Mouse (Mus musculus): ENCODE data around the gene Tex14. TPM values are rescaled to one million over a fixed set of nuclear protein-coding genes. Genes with fewer than 3 reads are reported as not detected.
"Not testable (repeated sequence)": the region's sequence is repeated elsewhere in the genome, so short reads cannot be mapped to it uniquely, and the experiment has no call there.

Gene Tex14
- total RNA-seq, 2 experiments from 2014 or later = 0.25 to 0.32 TPM

DNA sequence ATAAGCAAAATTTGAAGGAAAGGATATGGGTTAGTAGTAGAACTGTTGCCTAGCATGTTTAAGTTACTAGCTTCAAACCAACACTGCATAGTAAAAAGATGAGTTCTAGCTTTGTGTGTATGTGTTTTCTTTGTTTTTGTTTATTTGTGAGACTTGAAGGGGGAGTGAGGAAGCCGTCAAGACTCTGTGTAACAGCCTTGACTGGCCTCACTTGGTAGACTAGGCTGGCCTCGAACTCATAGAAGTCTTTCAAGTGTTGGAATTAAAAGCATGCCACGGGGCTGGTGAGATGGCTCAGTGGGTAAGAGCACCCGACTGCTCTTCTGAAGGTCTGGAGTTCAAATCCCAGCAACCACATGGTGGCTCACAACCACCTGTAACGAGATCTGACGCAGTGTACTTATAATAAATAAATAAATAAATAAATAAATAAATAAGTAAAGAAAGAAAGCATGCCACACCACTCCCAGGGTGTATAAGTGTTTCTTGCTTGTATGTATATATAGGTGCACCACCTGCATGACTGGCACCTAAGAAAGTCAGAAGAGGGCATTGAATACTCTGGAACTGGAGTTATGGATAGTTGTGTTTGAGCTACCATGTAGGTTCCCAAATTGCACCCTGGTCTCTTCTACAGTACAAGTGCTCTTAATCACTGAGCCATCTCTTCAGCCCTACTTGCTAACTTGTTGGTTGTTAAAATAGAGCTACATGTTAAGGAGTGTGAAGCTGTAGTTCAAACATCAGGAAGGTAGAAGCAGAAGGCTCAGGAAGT lies 18.9 kb downstream of the Tex14 start:
- DNase-seq (ENCODE audit: low spot score in 2 of 2) = no peak
- intact Hi-C loops (cut with DNase I) = no loop called here

DNA sequence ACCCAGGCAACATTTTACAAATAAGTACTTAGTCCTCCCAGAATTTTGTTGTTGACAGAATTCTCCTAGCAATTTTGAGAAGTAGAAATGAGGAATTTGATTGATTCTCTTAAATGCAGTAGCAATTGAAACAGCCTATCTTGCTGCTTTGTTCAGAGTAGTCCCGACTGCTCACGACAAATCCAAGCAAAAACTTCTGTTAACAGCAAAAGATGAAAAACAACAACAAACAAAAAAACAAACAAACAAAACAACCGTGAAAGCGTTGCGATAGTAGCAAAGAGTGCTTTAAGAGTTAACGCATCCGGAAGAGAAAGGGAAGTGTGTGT lies 21.2 kb downstream of the Tex14 start:
- intact Hi-C loops (cut with DNase I) = loop anchor here (2.0 to 5.0 kb wide), 2 partner anchors 17 to 46 kb away; no protein-coding TSS in a partner anchor
- DNase-seq (ENCODE audit: low spot score in 2 of 2) = no peak

DNA sequence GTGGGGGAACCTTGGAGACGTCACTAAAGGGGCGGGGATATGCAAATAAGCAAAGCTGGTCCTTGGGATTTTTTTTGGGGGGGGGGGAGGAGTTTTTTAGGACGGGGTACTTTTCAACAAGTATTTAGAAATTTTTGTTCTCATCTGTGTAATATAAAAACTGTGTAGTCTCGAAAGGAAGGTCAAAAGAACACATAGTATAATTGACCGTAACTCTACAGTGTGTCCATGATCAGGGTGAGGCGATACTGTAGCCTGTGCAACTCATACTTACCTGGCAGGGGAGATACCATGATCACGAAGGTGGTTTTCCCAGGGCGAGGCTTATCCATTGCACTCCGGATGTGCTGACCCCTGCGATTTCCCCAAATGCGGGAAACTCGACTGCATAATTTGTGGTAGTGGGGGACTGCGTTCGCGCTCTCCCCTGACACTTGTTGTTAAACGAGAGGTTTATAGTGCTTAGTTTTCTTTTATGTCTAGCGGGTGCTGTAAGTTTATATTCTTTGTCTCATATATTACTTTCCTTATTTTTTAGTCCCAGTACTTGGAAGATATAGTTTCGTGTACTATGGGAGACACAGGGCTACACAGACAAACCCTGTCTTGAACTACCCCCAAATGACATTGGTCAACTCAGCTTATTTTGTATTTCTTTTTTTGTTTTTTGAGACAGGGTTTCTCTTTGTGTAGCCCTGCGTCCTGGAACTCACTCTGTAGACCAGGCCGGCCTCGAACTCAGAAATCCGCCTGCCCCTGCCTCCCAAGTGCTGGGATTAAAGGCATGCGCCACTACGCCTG lies 21.8 kb downstream of the Tex14 start:
- peak; percentile 74 to 93 for DNase-seq (ENCODE audit: low spot score in 2 of 2)
- intact Hi-C loops (cut with DNase I) = loop anchor here (2.0 to 5.0 kb wide), 2 partner anchors 16 to 46 kb away; no protein-coding TSS in a partner anchor

DNA sequence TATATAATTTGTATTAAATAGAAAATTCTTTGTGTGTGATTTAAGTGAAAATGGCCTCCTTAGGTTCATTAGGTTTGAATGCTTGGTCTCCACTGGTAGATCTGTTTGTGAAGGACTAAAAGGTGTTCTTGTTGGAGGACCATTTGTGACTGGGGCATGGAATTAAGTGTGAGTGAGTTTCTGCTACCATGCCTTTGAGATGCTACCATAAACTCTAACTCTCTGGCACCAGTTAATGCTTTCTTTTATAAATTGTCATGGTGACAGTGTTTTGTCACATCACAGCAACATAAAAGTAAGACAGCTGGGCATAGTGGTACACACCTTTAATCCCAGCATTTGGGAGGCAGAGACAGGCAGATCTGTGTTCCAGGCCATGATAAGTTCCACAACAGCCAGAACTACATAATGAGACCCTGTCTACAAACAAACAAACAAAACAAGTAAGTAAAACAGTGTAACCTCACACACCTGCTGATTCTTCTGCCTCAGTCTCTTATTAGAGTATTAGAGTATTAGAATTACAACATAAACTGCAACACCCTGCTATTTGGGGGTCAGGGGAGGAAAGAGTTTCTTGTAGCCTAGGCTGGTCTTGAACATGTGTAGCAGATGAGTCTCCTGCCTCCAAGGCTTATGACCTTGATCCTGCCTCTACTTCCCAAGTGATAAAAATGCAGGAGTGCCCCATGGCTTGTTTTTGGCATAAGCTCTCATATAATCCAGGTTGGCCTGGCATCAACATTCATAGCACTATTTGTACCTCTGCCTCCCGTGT lies 22.6 kb downstream of the Tex14 start:
- DNase-seq (ENCODE audit: low spot score in 2 of 2) = no peak
- intact Hi-C loops (cut with DNase I) = loop anchor here (2.0 to 5.0 kb wide), 2 partner anchors 15 to 45 kb away; no protein-coding TSS in a partner anchor

DNA sequence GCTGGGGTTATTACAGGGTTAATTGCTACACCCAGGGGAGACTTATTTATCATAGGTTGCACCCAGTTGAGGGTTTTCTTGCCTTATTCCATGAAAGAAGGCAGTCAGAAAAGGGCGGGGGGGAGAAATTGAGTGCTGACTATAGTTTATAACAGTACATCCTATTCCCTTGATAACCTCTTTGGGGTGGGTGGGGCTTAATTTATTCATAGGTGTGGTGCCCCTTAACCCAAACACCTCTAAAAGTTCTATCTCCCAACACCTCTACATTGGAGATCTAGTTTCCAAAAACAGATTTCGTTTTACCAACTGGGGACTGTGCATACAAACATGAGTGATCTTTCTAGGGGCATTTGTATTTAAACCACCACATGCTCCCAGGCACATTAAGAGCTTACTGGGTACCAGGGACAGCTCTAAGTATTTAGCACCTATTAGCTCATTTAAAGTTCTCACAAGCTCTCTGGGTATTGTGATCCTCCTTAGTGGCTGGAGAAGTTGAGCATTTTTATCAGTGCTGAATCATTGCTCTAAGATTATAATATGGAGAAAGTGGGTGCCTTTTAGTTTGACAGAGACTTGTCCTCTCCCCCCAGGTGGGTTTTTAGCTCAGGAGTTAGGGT lies 23.3 kb downstream of the Tex14 start:
- intact Hi-C loops (cut with DNase I) = loop anchor here (5.0 kb wide), 1 partner anchor 44 kb away; no protein-coding TSS in a partner anchor

DNA sequence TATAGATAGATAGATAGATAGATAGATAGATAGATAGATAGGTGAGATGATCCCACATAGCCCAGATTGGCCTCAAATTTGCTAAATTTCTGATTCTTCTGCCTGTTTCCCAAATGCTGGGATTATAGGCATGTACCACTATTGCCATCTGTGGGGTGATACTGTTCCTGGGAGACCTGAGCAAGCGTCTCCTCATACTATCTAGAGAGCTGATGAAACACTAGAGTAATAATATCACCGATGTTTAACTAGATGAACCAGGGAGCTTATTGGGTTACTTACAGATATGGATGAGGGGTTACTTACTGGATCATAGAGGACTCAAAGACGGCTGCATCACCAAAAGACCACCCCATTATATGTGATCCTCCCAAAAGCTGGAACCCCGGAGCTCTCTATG lies 24.5 kb downstream of the Tex14 start:
- DNase-seq (ENCODE audit: low spot score in 2 of 2) = no peak
- intact Hi-C loops (cut with DNase I) = loop anchor here (5.0 kb wide), 1 partner anchor 43 kb away; no protein-coding TSS in a partner anchor

More for the DNA sequence above, 23.3 kb downstream of the Tex14 start:
- DNase-seq (ENCODE audit: low spot score in 2 of 2) = no peak

DNA sequence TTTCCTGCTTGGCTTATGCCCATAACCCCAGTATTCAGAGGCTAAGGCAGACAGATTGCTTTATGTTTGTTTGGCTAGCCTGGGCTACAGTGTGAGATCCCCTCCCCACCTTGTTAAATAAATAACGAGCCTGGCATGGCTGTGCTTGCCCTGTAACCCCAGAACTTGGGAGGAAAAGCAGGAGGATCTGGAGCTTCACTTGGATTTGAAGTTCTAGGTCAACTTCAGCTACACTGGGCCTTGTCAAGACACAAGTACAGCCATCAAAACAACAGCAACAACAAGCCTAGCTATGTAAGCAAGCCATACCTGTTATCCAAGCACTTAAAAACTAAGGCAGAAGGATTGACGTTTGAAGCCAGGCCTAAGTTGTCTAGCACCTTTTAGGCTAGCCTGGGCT lies 25.5 kb downstream of the Tex14 start:
- no peak for DNase-seq (ENCODE audit: low spot score in 2 of 2)
- intact Hi-C loops (cut with DNase I) = loop anchor here (2.0 kb wide), 1 partner anchor 74 kb away; no protein-coding TSS in a partner anchor

DNA sequence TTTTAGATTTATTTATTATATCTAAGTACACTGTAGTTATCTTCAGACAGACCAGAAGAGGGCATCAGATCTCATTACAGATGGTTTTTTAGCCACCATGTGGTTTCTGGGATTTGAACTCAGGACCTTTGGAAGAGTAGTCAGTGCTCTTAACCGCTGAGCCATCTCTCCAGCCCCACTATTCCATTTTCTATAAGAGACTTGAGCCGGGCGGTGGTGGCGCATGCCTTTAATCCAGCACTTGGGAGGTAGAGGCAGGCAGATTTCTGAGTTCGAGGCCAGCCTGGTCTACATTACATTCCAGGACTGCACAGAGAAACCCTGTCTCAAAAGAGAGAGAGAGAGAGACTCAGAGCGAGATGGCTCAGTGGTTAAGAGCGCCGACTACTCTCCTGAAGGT lies 26.9 kb downstream of the Tex14 start:
- DNase-seq (ENCODE audit: low spot score in 2 of 2) = not testable (repeated sequence)
- intact Hi-C loops (cut with DNase I) = loop anchor here (2.0 kb wide), 1 partner anchor 73 kb away; no protein-coding TSS in a partner anchor

DNA sequence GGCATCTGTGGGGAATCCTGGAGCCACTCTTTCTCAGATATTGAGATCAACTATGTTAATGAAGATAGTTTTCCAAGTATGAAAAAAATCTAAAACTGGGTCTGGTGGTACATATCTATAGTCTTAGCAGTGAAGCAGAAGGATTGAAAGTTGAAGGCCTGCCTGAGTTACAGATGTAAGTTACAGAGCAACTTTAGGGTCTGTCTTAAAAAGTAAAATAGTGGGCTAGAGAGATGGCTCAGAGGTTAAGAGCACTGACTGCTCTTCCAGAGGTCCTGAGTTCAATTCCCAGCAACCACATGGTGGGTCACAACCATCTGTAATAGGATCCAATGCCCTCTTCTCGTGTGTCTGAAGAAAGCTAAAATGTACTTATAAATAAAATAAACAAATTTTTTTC lies 27.6 kb downstream of the Tex14 start:
- intact Hi-C loops (cut with DNase I) = no loop called here
- DNase-seq (ENCODE audit: low spot score in 2 of 2) = no peak

DNA sequence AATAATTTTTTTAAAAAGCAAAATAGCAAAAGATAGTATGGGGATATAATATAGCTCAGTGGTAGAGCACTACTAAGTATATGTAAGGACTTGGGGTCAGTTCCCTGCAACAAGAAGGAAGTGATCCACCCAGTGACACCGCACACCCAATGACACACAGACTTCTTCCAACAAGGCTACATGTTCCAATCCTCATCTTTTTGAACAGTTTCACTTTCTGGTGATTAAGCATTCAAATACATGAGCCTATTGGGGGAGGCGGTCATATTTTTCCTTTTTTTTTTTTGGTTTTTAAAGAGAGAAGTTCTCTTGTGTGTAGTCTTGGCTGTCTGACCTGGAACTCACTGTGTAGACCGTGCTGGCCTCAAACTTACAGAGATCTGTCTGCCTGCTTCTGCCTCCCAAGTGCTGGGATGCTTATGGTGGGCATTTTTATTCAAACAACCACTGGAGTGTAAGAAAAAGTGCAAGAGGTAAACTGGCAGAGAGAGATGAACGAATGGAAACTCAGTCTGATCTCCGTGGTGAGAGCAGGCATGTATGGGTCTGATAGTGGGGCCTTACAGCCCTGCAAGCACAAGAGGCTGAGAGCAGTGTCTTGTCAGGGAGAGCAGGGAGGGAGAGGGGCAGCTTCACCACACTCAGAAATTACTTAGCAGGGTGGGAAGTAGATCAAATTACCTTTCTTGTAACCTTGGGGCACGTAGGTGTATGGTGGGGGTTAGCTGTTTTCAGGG lies 28.2 kb downstream of the Tex14 start:
- intact Hi-C loops (cut with DNase I) = no loop called here
- no peak for DNase-seq (ENCODE audit: low spot score in 2 of 2)

DNA sequence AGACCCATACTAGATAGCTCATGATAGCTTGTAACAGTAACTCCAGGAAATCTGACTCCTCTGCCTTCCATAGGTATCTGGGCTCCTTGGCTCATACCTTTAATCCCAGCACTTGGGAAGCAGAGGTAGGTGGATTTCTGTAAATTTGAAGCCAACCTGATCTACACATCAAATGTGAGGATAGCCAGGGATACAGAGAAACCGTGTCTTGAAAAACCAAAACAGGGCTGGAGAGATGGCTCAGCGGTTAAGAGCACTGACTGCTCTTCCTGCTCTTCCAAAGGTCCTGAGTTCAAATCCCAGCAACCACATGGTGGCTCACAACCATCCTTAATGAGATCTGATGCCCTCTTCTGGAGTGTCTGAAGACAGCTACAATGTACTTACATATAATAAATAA lies 30.2 kb downstream of the Tex14 start:
- intact Hi-C loops (cut with DNase I) = not testable (repeated sequence)

DNA sequence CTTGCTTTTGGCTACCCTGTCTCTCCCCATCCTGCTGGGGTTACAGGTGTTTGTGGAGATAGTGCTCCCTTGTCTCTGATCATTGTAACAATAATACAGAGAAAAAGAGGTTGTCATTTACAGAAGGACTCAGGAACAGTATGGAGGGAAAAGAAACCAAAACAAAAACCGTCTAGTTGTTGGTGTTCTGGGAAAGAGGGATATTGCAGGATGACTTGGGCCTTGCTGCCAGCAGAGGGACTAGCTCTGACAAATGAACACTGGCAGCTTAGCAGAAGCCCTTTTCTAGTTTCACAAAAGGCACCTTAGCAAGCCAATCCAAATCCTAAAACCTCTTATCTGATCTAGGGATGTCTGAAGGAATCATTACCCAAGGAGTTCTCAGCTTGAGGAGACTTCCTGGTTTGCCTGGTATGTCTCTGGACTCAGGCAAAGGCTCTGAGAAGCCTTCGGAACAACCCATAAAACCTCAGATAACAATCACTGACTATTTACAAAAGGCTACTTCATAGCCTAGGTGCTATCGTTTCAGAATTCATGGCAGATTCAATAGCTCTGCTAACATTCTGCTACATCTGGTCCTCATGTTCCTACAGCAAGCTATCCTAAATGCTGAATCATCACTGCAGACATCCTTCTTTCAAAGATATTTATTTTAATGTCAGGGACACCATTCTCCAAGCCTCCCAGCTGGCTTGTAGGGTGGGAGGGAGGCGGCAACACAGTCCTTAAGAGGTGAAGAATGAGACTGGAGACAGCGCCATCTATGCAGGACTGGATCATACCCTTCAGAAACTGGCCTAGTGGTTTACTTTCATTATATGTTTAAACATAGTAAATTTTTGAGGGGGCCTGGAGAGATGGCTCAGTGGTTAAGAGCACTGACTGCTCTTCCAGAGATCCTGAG lies 31.7 kb downstream of the Tex14 start:
- intact Hi-C loops (cut with DNase I) = no loop called here
- DNase-seq (ENCODE audit: low spot score in 2 of 2) = no peak

More for the DNA sequence above, 30.2 kb downstream of the Tex14 start:
- not testable (repeated sequence) for DNase-seq (ENCODE audit: low spot score in 2 of 2)

DNA sequence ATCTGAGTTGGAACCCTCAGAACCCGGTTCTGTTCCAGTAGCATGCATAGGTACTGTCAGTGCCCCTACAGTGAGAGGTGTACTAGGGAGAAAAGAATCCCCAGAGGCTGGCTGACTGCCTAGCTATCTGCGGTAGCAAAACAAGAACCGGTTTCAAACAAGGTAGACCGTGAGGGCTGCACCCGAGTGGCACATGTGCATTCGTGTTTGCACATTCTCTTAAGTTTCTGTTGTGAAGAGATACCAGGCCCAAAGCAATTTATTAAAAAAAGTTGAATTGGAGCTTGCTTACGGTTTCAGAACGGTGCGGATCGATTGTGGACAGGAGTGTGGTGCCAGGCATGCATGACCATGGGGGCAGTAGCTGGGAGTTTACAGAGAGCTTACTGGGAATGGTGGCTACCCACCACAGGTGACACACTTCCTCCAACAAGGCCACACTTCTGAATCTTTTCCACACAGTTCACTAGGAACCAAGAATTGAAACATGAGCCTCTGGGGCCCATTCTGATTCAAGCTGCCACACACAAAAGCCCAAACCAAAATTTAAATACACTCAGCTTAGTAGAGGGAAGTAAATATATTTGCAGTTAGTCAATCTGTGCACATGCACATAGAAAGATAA lies 35.0 kb downstream of the Tex14 start:
- intact Hi-C loops (cut with DNase I) = no loop called here

DNA sequence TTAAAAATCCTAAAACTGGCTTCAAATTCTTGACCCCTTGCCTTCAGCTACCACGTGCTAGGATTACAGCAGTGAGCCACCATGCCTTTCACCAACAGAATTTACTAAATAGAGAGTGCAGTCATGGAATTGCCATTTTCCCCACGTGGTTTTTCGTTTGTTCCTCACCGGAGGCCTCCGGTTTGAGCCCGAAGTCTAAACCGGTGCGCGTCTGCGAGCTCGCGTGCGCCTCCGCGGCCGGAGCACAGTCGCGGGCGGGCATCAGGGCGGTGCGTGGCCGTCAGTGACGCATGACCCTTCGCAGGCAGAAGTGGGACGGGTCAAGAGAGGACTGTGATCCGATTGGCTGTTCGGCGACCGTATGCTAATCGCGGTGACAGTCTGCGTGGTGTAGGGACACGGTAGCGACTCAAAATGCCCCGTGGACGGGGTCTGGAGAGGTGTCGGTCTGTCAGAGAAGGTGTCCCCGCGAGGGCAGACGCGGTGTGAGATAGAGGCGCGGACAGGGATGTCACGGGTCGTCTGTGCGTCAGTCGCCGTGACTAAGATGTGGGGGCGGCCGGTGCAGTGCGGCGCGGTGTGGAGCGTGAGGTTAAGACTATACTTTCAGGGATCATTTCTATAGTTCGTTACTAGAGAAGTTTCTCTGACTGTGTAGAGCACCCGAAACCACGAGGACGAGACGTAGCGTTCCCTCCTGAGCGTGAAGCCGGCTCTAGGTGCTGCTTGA lies 37.9 kb downstream of the Tex14 start:
- peak; percentile 75 to 88 for DNase-seq (ENCODE audit: low spot score in 2 of 2)
- intact Hi-C loops (cut with DNase I) = loop anchor here (2.0 kb wide), 1 partner anchor 16 kb away; no protein-coding TSS in a partner anchor

More for the DNA sequence above, 35.0 kb downstream of the Tex14 start:
- DNase-seq (ENCODE audit: low spot score in 2 of 2) = no peak

DNA sequence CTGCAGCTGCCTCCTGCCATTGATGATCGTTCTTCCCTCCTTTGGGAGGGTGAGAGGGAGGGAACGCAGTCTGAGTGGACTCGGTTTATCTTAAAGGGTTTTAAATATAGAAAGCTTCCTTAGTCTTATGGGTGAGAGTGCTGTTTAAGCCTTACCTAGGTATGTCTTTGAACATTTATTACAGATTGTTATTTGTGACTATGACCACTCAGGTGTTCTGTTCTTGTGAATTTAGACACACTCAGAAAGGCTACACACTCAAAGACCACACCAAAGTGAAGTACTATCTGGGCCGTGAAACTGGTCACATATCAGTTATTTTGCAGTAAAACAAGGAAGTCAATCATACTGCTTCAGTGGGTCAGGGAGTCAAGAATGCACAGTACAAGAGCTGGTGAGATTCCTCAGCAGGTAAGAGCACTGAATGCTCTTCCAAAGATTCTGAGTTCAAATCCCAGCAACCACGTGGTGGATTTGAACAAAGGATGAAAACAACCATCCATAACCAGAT lies 38.6 kb downstream of the Tex14 start:
- peak; percentile 46 to 88 for DNase-seq (ENCODE audit: low spot score in 2 of 2)
- intact Hi-C loops (cut with DNase I) = loop anchor here (2.0 kb wide), 1 partner anchor 17 kb away; no protein-coding TSS in a partner anchor

DNA sequence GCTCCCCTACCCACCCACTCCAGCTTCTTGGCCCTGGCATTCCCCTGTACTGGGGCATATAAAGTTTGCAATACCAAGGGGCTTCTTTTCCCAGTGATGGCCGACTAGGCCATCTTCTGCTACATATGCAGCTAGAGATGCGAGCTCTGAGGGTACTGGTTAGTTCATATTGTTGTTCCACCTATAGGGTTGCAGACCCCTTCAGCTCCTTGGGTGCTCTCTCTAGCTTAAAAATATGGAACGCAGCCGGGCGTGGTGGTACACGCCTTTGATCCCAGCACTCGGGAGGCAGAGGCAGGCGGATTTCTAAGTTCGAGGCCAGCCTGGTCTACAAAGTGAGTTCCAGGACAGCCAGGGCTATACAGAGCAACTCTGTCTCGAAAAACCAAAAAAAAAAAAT lies 39.2 kb downstream of the Tex14 start:
- DNase-seq (ENCODE audit: low spot score in 2 of 2); intact Hi-C loops (cut with DNase I): not testable (repeated sequence)

Data from left cerebral cortex, postnatal 25 days (tissue).